16 mouse cellular contexts compared by ENCODE assay signal in genomic region chr6:51678743-51679142, GRCm38 (mm10).
DNase-seq lines count a peak whose midpoint lies in the region; ATAC-seq and TF ChIP-seq lines count a peak whose summit lies in the region.
"Had no signal": no experiment of that assay in that cellular context is flagged by ENCODE, and none has a peak within 500 bp of the region (broad histone marks: within the 10 kb centered on the region; RNA-seq: fewer than 3 reads in every experiment).

No protein-coding gene starts in this region.

- no peaks in the 10 kb centered on the region for H3K36me3 ChIP-seq in liver, adult 2 months (ENCODE audit: control insufficient read depth, insufficient read depth, low read length)
- no peaks in the 10 kb centered on the region for H3K36me3 ChIP-seq in liver, postnatal 0 days (replicated peaks; ENCODE audit: insufficient read depth, low read length)
- H3K36me3 ChIP-seq in forebrain, embryonic 14.5 days (ENCODE audit: control insufficient read depth, insufficient read depth, low read length): no peaks in the 10 kb centered on the region
- H3K36me3 ChIP-seq: embryonic facial prominence, embryonic 10.5 days; embryonic facial prominence, embryonic 12.5 days had no signal

- no peak overlapping the region for H3K4me3 ChIP-seq in liver, adult 2 months (ENCODE audit: insufficient read depth, low read depth, low read length)
- H3K4me3 ChIP-seq in liver, postnatal 0 days (ENCODE audit: low read depth, low read length): no peak overlapping the region
- H3K4me3 ChIP-seq in forebrain, embryonic 14.5 days (ENCODE audit: low read depth, low read length): no peak overlapping the region
- H3K4me3 ChIP-seq: embryonic facial prominence, embryonic 10.5 days; embryonic facial prominence, embryonic 12.5 days; forebrain, embryonic 13.5 days had no signal

- no peak for TF ChIP-seq POLR2A in liver, adult 2 months (IDR thresholded peaks at IDR 0.05; ENCODE audit: extremely low read depth, insufficient read depth, low read length)

- intact Hi-C loops in heart, postnatal 25 days (cut with DNase I): no loop called here

- no peaks in the 10 kb centered on the region for H3K27me3 ChIP-seq in liver, adult 2 months (ENCODE audit: control insufficient read depth, insufficient read depth, low read length)
- H3K27me3 ChIP-seq in liver, postnatal 0 days (ENCODE audit: insufficient read depth, low read length): no peaks in the 10 kb centered on the region
- no peaks in the 10 kb centered on the region for H3K27me3 ChIP-seq in forebrain, embryonic 14.5 days (replicated peaks; ENCODE audit: control insufficient read depth, insufficient read depth, low read length)
- H3K27me3 ChIP-seq: embryonic facial prominence, embryonic 12.5 days; forebrain, embryonic 13.5 days had no signal

- no peaks in the 10 kb centered on the region for H3K9me3 ChIP-seq in liver, postnatal 0 days (ENCODE audit: low read length)
- no peaks in the 10 kb centered on the region for H3K9me3 ChIP-seq in forebrain, embryonic 14.5 days (replicated peaks; ENCODE audit: control insufficient read depth, low read length)
- H3K9me3 ChIP-seq: embryonic facial prominence, embryonic 10.5 days; embryonic facial prominence, embryonic 12.5 days; forebrain, embryonic 13.5 days had no signal

- no peak overlapping the region for H3K9ac ChIP-seq in liver, adult 2 months (ENCODE audit: low read depth, low read length)
- H3K9ac ChIP-seq in liver, postnatal 0 days (replicated peaks): no peak overlapping the region
- H3K9ac ChIP-seq in forebrain, embryonic 14.5 days (ENCODE audit: low read length): no peak overlapping the region
- H3K9ac ChIP-seq: embryonic facial prominence, embryonic 12.5 days; forebrain, embryonic 13.5 days had no signal

- 50% methylated on average over 3 of the region's 3 CpGs for WGBS in liver, adult 2 months
- 74% methylated on average over 3 of the region's 3 CpGs for WGBS in liver, postnatal 0 days (ENCODE audit: insufficient replicate concordance)
- WGBS in forebrain, embryonic 14.5 days: 89% methylated on average over 3 of the region's 3 CpGs

- no peak for ATAC-seq in liver, postnatal 0 days
- ATAC-seq in forebrain, embryonic 14.5 days: no peak
- ATAC-seq: forebrain, embryonic 13.5 days; forebrain, embryonic 16.5 days had no signal

- H3K79me2 ChIP-seq in liver, adult 2 months (ENCODE audit: control insufficient read depth, insufficient read depth, low read length): no peaks in the 10 kb centered on the region

- DNase-seq in cerebellum, postnatal 14 days: peak; percentile 28 to 40
- no peak for DNase-seq in cerebellum, adult 9-10 months
- DNase-seq in heart, adult 11 months: peak; percentile 74
- DNase-seq in heart, postnatal 25 days (ENCODE audit: low spot score): no peak
- DNase-seq in liver, adult 2 months (ENCODE audit: extremely low read depth, low read depth, low spot score): peak; percentile 52
- no peak for DNase-seq in liver, postnatal 0 days
- DNase-seq in forebrain, embryonic 14.5 days (ENCODE audit: low spot score): no peak
- DNase-seq: adrenal gland, adult 8-10 months; adrenal gland, postnatal 14 days; adrenal gland, postnatal 36 days; cerebellum, adult 18-20 months; cerebellum, adult 8-10 months had no signal

- peaks cover 25% of the 10 kb centered on the region for H3K4me1 ChIP-seq in liver, adult 2 months (ENCODE audit: control insufficient read depth, insufficient read depth, low read length)
- peaks cover 19% of the 10 kb centered on the region for H3K4me1 ChIP-seq in liver, postnatal 0 days (ENCODE audit: insufficient read depth)
- H3K4me1 ChIP-seq in forebrain, embryonic 14.5 days (ENCODE audit: control insufficient read depth, insufficient read depth, low read length): peaks cover 2% of the 10 kb centered on the region; the same call in 1 of the 2 replicates

- no peak for TF ChIP-seq CTCF in liver, adult 2 months (IDR thresholded peaks at IDR 0.05; ENCODE audit: low read depth, low read length)
- TF ChIP-seq CTCF in liver, postnatal 0 days (IDR thresholded peaks at IDR 0.05; ENCODE audit: low read depth): no peak

- no peak for TF ChIP-seq EP300 in liver, postnatal 0 days (IDR thresholded peaks at IDR 0.05; ENCODE audit: low read depth)

- no peak overlapping the region for H3K27ac ChIP-seq in liver, adult 2 months (replicated peaks; ENCODE audit: insufficient read depth, low read depth, low read length)
- H3K27ac ChIP-seq in liver, postnatal 0 days (ENCODE audit: low read depth): no peak overlapping the region
- no peak overlapping the region for H3K27ac ChIP-seq in forebrain, embryonic 14.5 days (ENCODE audit: low read depth, low read length)
- H3K27ac ChIP-seq: embryonic facial prominence, embryonic 10.5 days; embryonic facial prominence, embryonic 12.5 days; forebrain, embryonic 13.5 days had no signal

- no peak overlapping the region for H3K4me2 ChIP-seq in liver, postnatal 0 days (ENCODE audit: low read depth, low read length)
- H3K4me2 ChIP-seq in forebrain, embryonic 14.5 days (ENCODE audit: low read length): no peak overlapping the region
- H3K4me2 ChIP-seq: embryonic facial prominence, embryonic 12.5 days; forebrain, embryonic 13.5 days had no signal

Comparison
In these comparisons a context has a peak if more than half of its experiments do, and no peak if none do; other contexts are left out.
1. DNase-seq: peak in cerebellum, postnatal 14 days (2 of 2), heart, adult 11 months (single experiment) and liver, adult 2 months (single experiment); none in cerebellum, adult 9-10 months (single experiment), heart, postnatal 25 days (single experiment), liver, postnatal 0 days (single experiment) and forebrain, embryonic 14.5 days (single experiment).